Mouse (Mus musculus) intestine, embryonic 15.5 days (tissue): ENCODE measurements around the gene Akt1. TPM values are rescaled to one million over a fixed set of nuclear protein-coding genes. Genes with fewer than 3 reads are reported as not detected.
A peak's percentile ranks its signal among the peaks of the same experiment; 100 is the strongest.

Experiments used
- ATAC-seq: fragments of 200-750 bp; cut with Nextera tagmentation; 2 replicates; pipeline ENCODE4 v1.8.0; 2017; ENCODE audit warnings: moderate TSS enrichment, moderate library complexity
- H3K27ac ChIP-seq: fragments of 300-500 bp; sonication (generic); 2 replicates; pipeline ENCODE4 v1.5.1; 2015; ENCODE audit warnings: mild to moderate bottlenecking, inconsistent platforms
- H3K27me3 ChIP-seq: fragments of 300-500 bp; sonication (generic); replicated peaks from 2 replicates; pipeline ENCODE4 v1.6.1; 2015; ENCODE audit warnings: inconsistent platforms
- H3K36me3 ChIP-seq: fragments of 300-500 bp; sonication (generic); 2 replicates; pipeline ENCODE4 v1.6.1; 2015; ENCODE audit warnings: inconsistent platforms
- H3K4me1 ChIP-seq: fragments of 300-500 bp; sonication (generic); replicated peaks from 2 replicates; pipeline ENCODE4 v1.6.1; 2015; ENCODE audit warnings: inconsistent platforms
- H3K4me2 ChIP-seq: fragments of 300-500 bp; sonication (generic); replicated peaks from 2 replicates; pipeline ENCODE4 v1.6.1; 2015; ENCODE audit warnings: mild to moderate bottlenecking, inconsistent platforms
- H3K4me3 ChIP-seq: fragments of 300-500 bp; sonication (generic); replicated peaks from 2 replicates; pipeline ENCODE4 v1.5.1; 2015; ENCODE audit warnings: inconsistent platforms
- H3K9ac ChIP-seq: fragments of 300-500 bp; sonication (generic); 2 replicates; pipeline ENCODE4 v1.6.1; 2015; ENCODE audit warnings: inconsistent platforms
- H3K9me3 ChIP-seq: fragments of 300-500 bp; sonication (generic); 2 replicates; pipeline ENCODE4 v1.6.1; 2016; ENCODE audit warnings: inconsistent platforms
- WGBS: fragments of 180-500 bp; shearing (Covaris S2); methylation state at CpG from one replicate; pipeline ENCODE4 v1.1.7; 2015; 5-methylcytosine and 5-hydroxymethylcytosine counted together
- polyA plus RNA-seq: library from polyadenylated mRNA; unstranded; fragments of >200 nt; fragmentation: Nextera tagmentation; extraction: Ambion mirVana; gene quantifications from 2 replicates; pipeline ENCODE4 v1.2.1, GENCODE M21; 2015

The Akt1 gene
- polyA plus RNA-seq, 1 experiment from 2014 or later: 141 TPM

DNA sequence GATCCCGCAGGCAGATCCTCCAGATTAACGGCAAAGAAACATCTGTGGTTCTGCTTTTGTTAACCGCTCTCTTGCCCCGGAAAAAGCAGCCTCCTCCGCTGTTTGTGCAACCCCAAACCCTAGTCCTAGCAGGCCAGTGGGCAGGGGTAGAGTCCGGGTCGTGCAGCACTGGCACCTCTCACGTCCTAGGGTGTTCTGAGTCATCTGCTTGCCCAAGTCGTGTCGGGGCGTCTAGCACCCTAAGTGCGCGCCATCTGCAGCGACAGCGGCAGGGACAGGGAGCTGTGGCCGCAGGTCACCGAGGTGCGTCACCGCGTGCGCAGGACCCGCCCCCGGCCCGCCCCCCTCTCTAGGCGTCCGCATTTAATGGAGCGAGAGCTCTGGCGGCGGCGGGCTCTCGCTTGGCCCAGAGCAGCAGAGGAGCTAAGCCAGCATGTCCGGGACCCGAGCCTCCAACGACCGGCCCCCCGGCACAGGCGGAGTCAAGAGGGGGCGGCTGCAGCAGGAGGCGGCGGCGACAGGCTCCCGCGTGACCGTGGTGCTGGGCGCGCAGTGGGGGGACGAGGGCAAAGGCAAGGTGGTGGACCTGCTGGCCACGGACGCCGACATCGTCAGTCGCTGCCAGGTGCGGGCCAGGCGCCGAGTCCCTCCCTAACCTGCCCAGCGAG is 54.9 kb downstream of the Akt1 start, which contains the start of gene Adssl1:
Gene Adssl1, plus strand, starts transcription at position 360 of the 668 bp plus-strand sequence.
- no peaks in the 10 kb centered on the region for H3K36me3 ChIP-seq
- H3K27ac ChIP-seq: no peak within 1 kb of the TSS
- no peaks in the 10 kb centered on the region for H3K9me3 ChIP-seq
- H3K9ac ChIP-seq: peak within 1 kb of the TSS; percentile 54
- under 1% methylated on average over 54 of the region's 56 CpGs for WGBS
- peak within 1 kb of the TSS; percentile 51 for H3K4me3 ChIP-seq
- ATAC-seq: peak; percentile 79
- peaks cover 17% of the 10 kb centered on the region; the same call in 1 of the 2 replicates for H3K27me3 ChIP-seq
- peak within 1 kb of the TSS; percentile 97 for H3K4me2 ChIP-seq
- peaks cover 30% of the 10 kb centered on the region for H3K4me1 ChIP-seq

DNA sequence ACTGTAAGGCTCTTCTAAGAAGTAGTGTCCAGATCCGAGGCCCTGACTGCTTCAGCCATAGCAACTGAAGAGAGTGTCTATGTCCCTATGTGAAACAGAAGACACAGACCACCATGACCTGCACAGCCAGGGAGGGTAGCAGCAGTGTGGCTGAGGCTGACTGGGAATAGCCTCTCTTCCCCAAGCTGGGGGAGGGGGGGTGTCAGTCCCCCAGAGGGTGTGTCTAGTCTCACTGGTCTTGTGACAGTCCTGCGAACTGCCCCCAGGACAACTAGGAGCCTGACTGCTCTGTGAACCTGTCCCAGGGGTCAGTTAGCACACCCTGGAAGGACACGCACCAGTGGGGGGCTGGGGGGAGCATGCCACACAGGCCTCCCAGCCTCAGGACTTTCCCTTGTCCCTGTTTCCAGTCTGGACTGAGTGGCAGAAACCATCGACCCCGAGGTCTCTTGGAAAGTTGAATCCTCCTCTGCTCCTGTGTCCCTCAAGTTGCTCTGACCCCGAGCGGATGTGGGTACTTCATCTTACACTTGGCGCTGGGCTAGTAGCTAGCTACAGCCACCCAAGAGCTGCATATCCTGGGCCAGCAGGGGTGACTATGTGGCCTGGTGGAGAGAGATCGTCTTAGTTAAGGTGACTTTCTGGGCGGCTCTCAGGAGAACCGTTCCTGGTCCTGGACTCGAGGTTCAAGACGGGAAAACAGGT is 55.6 kb downstream of the Akt1 start:
- H3K27me3 ChIP-seq: peaks cover 17% of the 10 kb centered on the region; the same call in 1 of the 2 replicates
- H3K4me3 ChIP-seq: peak overlapping the region; percentile 51
- peak overlapping the region; percentile 97 for H3K4me2 ChIP-seq
- no peak overlapping the region for H3K9ac ChIP-seq
- H3K4me1 ChIP-seq: peaks cover 30% of the 10 kb centered on the region
- H3K9me3 ChIP-seq: no peaks in the 10 kb centered on the region
- H3K27ac ChIP-seq: no peak overlapping the region
- H3K36me3 ChIP-seq: no peaks in the 10 kb centered on the region
- 23% methylated on average over 13 of the region's 13 CpGs for WGBS
- ATAC-seq: 0 out of 2 replicates have a peak, but pooled peaks have one; percentile 9

GRCm38 (mm10) chr12:112617898-112618380 is 56.7 kb downstream of the Akt1 start:
- Histone ChIP-seq H3K27me3 (peaks cover 15% of the 10 kb centered on the region; the same call in 1 of the 2 replicates), H3K9me3 (no peaks in the 10 kb centered on the region), H3K4me1 (peaks cover 27% of the 10 kb centered on the region), H3K27ac (no peak overlapping the region), H3K36me3 (no peaks in the 10 kb centered on the region), H3K4me3 (no peak overlapping the region), H3K4me2 (no peak overlapping the region), H3K9ac (no peak overlapping the region)
- WGBS: 18% methylated on average over 8 of the region's 8 CpGs
- peak; percentile 29 for ATAC-seq

- Histone ChIP-seq H3K27me3 (peaks cover 15% of the 10 kb centered on the region; the same call in 1 of the 2 replicates), H3K4me3 (no peak overlapping the region), H3K4me1 (peaks cover 25% of the 10 kb centered on the region), H3K36me3 (no peaks in the 10 kb centered on the region), H3K9ac (no peak overlapping the region), H3K9me3 (no peaks in the 10 kb centered on the region), H3K4me2 (no peak overlapping the region), H3K27ac (no peak overlapping the region)
- 81% methylated on average over 11 of the region's 11 CpGs for WGBS
- no peak for ATAC-seq
Observed at GRCm38 (mm10) chr12:112617184-112617583, 57.5 kb downstream of the Akt1 start.

DNA sequence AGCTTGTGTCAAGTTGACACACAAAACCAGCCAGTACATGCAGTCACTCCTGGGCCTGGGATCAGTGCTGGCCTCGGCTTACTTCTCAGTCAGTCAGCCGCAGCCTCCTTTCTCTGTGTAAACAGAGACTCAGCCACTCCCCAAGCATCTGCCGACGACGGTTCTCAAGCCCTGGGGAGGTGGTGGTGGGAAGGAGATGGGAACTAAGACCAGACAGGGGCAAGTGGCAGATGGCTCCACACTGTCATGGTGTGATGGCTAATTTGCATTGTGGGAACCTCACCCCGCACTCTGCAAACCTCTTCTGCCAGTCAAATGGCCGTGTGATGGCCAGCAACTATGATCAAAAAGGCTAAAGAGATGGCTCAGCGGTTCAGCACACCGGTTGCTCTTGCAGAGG is 58.0 kb downstream of the Akt1 start:
- Histone ChIP-seq H3K4me3 (no peak overlapping the region), H3K36me3 (no peaks in the 10 kb centered on the region), H3K9ac (no peak overlapping the region), H3K27ac (no peak overlapping the region), H3K4me1 (peaks cover 25% of the 10 kb centered on the region), H3K27me3 (peaks cover 15% of the 10 kb centered on the region; the same call in 1 of the 2 replicates), H3K9me3 (no peaks in the 10 kb centered on the region), H3K4me2 (no peak overlapping the region)
- ATAC-seq: no peak
- 41% methylated on average over 9 of the region's 9 CpGs for WGBS

DNA sequence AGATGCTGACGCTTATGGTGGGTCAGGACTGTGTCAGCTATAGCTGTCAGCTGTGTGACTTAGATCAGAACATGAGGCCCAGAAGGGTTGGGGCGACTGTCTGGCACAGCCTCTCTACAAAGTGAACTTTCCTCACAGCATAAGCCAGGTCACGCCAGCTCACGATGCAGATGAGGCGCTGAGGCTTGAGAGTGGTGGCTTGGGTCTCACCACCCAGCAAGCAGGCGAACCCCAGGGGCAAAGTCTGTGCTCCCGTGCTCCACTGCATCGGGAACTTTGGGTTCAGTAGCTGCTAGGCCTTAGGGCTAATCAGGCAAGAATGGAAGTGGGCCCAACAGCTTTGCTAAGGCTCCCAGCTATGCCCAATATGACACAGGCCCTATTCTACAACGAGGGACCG is 65.7 kb downstream of the Akt1 start:
- Histone ChIP-seq H3K4me3 (no peak overlapping the region), H3K36me3 (no peaks in the 10 kb centered on the region), H3K4me1 (peaks cover 6% of the 10 kb centered on the region; the same call in 1 of the 2 replicates), H3K4me2 (no peak overlapping the region), H3K27ac (no peak overlapping the region), H3K9me3 (no peaks in the 10 kb centered on the region), H3K9ac (no peak overlapping the region), H3K27me3 (no peaks in the 10 kb centered on the region)
- no peak for ATAC-seq
- WGBS: 88% methylated on average over 10 of the region's 10 CpGs

GRCm38 (mm10) chr12:112606998-112607397 is 67.7 kb downstream of the Akt1 start:
- no peak for ATAC-seq
- no peak overlapping the region for H3K4me2 ChIP-seq
- no peaks in the 10 kb centered on the region; the same call in 1 of the 2 replicates for H3K36me3 ChIP-seq
- 84% methylated on average over 6 of the region's 6 CpGs for WGBS
- no peak overlapping the region for H3K27ac ChIP-seq
- no peak overlapping the region for H3K9ac ChIP-seq
- peaks cover 6% of the 10 kb centered on the region; the same call in 1 of the 2 replicates for H3K4me1 ChIP-seq
- no peaks in the 10 kb centered on the region for H3K27me3 ChIP-seq
- no peak overlapping the region for H3K4me3 ChIP-seq
- no peaks in the 10 kb centered on the region for H3K9me3 ChIP-seq

- Histone ChIP-seq H3K27me3 (no peaks in the 10 kb centered on the region), H3K4me3 (no peak overlapping the region), H3K4me1 (peaks cover 6% of the 10 kb centered on the region; the same call in 1 of the 2 replicates), H3K4me2 (no peak overlapping the region), H3K9ac (no peak overlapping the region), H3K27ac (no peak overlapping the region), H3K9me3 (no peaks in the 10 kb centered on the region), H3K36me3 (no peaks in the 10 kb centered on the region; the same call in 1 of the 2 replicates)
- ATAC-seq: peak; percentile 88
- WGBS: 47% methylated on average over 6 of the region's 6 CpGs
Observed at GRCm38 (mm10) chr12:112605766-112606165, 68.9 kb downstream of the Akt1 start.

DNA sequence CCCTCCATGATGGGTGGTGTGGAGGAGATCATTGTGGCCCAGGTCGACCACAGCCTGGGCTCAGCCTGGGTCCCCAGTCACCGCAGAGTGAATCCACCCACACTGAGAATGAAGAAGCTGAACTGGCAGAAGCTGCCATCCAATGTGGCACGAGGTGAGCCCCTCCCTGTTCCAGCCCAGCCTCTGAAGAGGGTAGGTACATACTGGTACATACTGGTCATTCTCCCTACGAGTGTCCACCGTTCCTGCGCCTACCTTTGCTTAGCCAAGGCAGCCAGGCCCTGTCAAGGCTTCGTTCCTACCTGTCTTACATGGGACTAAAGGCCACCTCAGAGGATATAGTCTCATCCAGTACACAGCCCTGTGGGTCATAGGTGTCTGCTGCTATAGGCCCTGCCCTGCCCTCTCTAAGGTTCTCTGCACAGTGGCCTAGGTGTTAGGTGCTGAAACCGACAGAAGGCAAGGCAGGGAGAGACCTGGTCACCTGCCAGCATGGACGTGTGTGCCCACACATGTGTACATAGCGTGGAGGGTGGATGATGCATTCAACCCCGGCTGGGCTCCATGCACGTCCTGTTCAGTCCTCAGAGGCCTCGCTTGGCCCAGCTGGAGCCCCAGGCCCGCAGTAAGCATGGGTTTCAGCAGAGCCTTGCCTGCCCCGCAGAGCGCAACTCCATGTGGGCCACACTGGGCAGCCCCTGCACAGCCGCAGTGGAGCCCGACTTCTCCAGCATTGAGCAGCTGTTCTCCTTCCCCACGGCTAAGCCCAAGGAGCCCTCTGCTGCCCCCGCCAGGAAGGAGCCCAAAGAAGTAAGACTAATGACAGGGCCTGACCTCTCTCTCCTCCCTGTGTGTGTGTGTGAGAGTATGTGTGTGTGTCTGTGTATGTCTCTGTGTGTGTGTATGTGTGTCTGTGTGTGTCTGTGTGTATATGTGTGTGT is 69.7 kb downstream of the Akt1 start:
- H3K27me3 ChIP-seq: no peaks in the 10 kb centered on the region
- peaks cover 6% of the 10 kb centered on the region; the same call in 1 of the 2 replicates for H3K4me1 ChIP-seq
- WGBS: 64% methylated on average over 20 of the region's 20 CpGs
- H3K4me2 ChIP-seq: no peak overlapping the region
- H3K4me3 ChIP-seq: no peak overlapping the region
- peak overlapping the region; percentile 12; the same call in 1 of the 2 replicates for H3K9ac ChIP-seq
- H3K27ac ChIP-seq: no peak overlapping the region
- no peaks in the 10 kb centered on the region; the same call in 1 of the 2 replicates for H3K36me3 ChIP-seq
- ATAC-seq: peak; percentile 77
- no peaks in the 10 kb centered on the region for H3K9me3 ChIP-seq

- WGBS: 78% methylated on average over 5 of the region's 5 CpGs
- peaks cover 6% of the 10 kb centered on the region; the same call in 1 of the 2 replicates for H3K4me1 ChIP-seq
Observed at GRCm38 (mm10) chr12:112604022-112604421, 70.7 kb downstream of the Akt1 start.

More at GRCm38 (mm10) chr12:112604022-112604421, 70.7 kb downstream of the Akt1 start:
- no peak for ATAC-seq
- Histone ChIP-seq H3K36me3 (no peaks in the 10 kb centered on the region; the same call in 1 of the 2 replicates), H3K4me2 (no peak overlapping the region), H3K27ac (no peak overlapping the region), H3K27me3 (no peaks in the 10 kb centered on the region), H3K4me3 (no peak overlapping the region), H3K9me3 (no peaks in the 10 kb centered on the region), H3K9ac (no peak overlapping the region)
